Mouse (Mus musculus) cortical plate, adult 2 months (tissue): Measurements from ENCODE around the gene Epha4.

ENCODE experiments used
- CTCF ChIP-seq: fragments of 200-500 bp; IDR thresholded peaks from 2 replicates; pipeline ENCODE4 v1.5.1; 2011; ENCODE audit warnings: mild to moderate bottlenecking, control low read depth, low read length; ENCODE audit not compliant: insufficient read depth; ENCODE audit errors: extremely low read depth
- POLR2A ChIP-seq: fragments of 200-500 bp; IDR thresholded peaks from 2 replicates; pipeline ENCODE4 v1.6.1; 2011; ENCODE audit warnings: mild to moderate bottlenecking, low read length, control low read depth; ENCODE audit not compliant: insufficient read depth; ENCODE audit errors: extremely low read depth

- no peak for TF ChIP-seq CTCF
- TF ChIP-seq POLR2A: no peak
Observed at GRCm38 (mm10) chr1:77535905-77536304, 21.0 kb upstream of the Epha4 start.
